Mouse (Mus musculus): Measurements from ENCODE around the gene Cd209a. TPM values are rescaled to one million over a fixed set of nuclear protein-coding genes. Genes with fewer than 3 reads are reported as not detected.

Cd209a gene
- polyA plus RNA-seq, 1 experiment from 2014 or later: not detected

GRCm38 (mm10) chr8:3717321-3717954 lies 31.3 kb downstream of the Cd209a start:
- Histone ChIP-seq H3K4me1 (replicated peaks; ENCODE audit: control insufficient read depth, insufficient read depth, low read length) (no peaks in the 10 kb centered on the region), H3K9ac (ENCODE audit: low read depth, low read length) (no peak overlapping the region), H3K4me2 (no peak overlapping the region), H3K9me3 (ENCODE audit: control insufficient read depth, low read length) (no peaks in the 10 kb centered on the region), H3K27me3 (replicated peaks; ENCODE audit: control insufficient read depth, insufficient read depth, low read length) (no peaks in the 10 kb centered on the region), H3K27ac (ENCODE audit: low read depth, low read length) (no peak overlapping the region), H3K36me3 (ENCODE audit: control insufficient read depth, insufficient read depth, low read length) (no peaks in the 10 kb centered on the region), H3K4me3 (ENCODE audit: low read depth, low read length) (no peak overlapping the region)
- no peak for ATAC-seq (replicated peaks; ENCODE audit: low FRiP score)
- no peak for DNase-seq (ENCODE audit: low spot score)
- WGBS: 73% methylated on average over 12 of the region's 12 CpGs

DNA sequence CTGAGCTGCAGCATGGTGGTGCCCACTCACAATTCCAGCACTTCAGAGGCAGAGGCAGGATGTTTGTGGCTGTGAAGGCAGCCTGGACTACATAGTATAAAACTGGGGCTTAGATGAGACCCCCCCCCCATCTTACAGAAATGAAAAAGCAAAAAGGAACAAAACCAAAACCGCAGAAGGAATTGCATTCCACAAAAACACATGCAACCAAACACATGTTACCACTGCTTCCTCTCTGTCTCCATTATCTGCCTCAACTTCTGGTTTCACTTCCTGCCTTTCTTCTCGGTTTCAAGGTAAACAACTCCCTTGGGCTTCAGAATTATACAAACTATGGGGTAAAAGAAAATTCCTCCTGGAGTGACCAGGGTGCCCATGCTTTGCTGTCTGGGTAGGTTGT lies 37.1 kb downstream of the Cd209a start:
- Histone ChIP-seq H3K4me1 (replicated peaks; ENCODE audit: control insufficient read depth, insufficient read depth, low read length) (peaks cover 5% of the 10 kb centered on the region; the same call in 1 of the 2 replicates), H3K27me3 (replicated peaks; ENCODE audit: control insufficient read depth, insufficient read depth, low read length) (no peaks in the 10 kb centered on the region), H3K9me3 (ENCODE audit: control insufficient read depth, low read length) (no peaks in the 10 kb centered on the region), H3K9ac (ENCODE audit: low read depth, low read length) (no peak overlapping the region), H3K4me2 (no peak overlapping the region), H3K4me3 (ENCODE audit: low read depth, low read length) (no peak overlapping the region), H3K27ac (ENCODE audit: low read depth, low read length) (no peak overlapping the region), H3K36me3 (ENCODE audit: control insufficient read depth, insufficient read depth, low read length) (no peaks in the 10 kb centered on the region)
- DNase-seq (ENCODE audit: low spot score) (no peak), ATAC-seq (replicated peaks; ENCODE audit: low FRiP score) (no peak; the same call in 1 of the 2 replicates)
- WGBS: 26% methylated on average over 2 of the region's 2 CpGs

DNA sequence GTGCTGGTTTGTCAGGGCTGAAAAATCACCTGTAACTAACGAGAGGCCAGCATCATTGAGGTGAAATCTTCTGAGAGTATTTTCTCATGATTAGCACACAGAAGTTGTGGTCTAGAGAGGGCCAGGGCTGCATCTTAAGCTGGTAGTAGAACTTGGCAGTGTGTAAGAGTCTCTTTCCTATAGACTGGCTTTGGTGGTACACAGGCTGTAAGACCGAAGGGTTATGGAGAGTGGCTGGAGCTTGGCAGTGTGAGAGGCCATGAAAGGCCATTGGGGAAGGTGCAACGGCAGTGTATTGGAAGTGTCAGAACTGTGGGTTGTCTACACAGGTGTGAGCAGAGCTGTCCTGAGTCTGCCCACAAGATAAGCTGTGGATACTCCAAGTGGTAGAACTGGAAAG lies 38.5 kb downstream of the Cd209a start:
- H3K4me1 ChIP-seq (replicated peaks; ENCODE audit: control insufficient read depth, insufficient read depth, low read length): peaks cover 5% of the 10 kb centered on the region; the same call in 1 of the 2 replicates
- no peak for ATAC-seq (replicated peaks; ENCODE audit: low FRiP score)
- no peaks in the 10 kb centered on the region for H3K27me3 ChIP-seq (replicated peaks; ENCODE audit: control insufficient read depth, insufficient read depth, low read length)
- no peak overlapping the region for H3K27ac ChIP-seq (ENCODE audit: low read depth, low read length)
- no peak for DNase-seq (ENCODE audit: low spot score)
- no peak overlapping the region for H3K4me3 ChIP-seq (ENCODE audit: low read depth, low read length)
- 69% methylated on average over 3 of the region's 3 CpGs for WGBS
- no peaks in the 10 kb centered on the region for H3K9me3 ChIP-seq (ENCODE audit: control insufficient read depth, low read length)
- H3K36me3 ChIP-seq (ENCODE audit: control insufficient read depth, insufficient read depth, low read length): no peaks in the 10 kb centered on the region
- no peak overlapping the region for H3K4me2 ChIP-seq
- H3K9ac ChIP-seq (ENCODE audit: low read depth, low read length): no peak overlapping the region

- DNase-seq (ENCODE audit: low spot score) (no peak), ATAC-seq (replicated peaks; ENCODE audit: low FRiP score) (no peak)
- Histone ChIP-seq H3K4me2 (no peak overlapping the region), H3K36me3 (ENCODE audit: control insufficient read depth, insufficient read depth, low read length) (no peaks in the 10 kb centered on the region), H3K9ac (ENCODE audit: low read depth, low read length) (no peak overlapping the region), H3K4me1 (replicated peaks; ENCODE audit: control insufficient read depth, insufficient read depth, low read length) (peaks cover 5% of the 10 kb centered on the region; the same call in 1 of the 2 replicates), H3K4me3 (ENCODE audit: low read depth, low read length) (no peak overlapping the region), H3K27me3 (replicated peaks; ENCODE audit: control insufficient read depth, insufficient read depth, low read length) (no peaks in the 10 kb centered on the region), H3K27ac (ENCODE audit: low read depth, low read length) (no peak overlapping the region), H3K9me3 (ENCODE audit: control insufficient read depth, low read length) (no peaks in the 10 kb centered on the region)
- 60% methylated on average over 7 of the region's 7 CpGs for WGBS
Measured at GRCm38 (mm10) chr8:3707611-3708010, 41.2 kb downstream of the Cd209a start.

DNA sequence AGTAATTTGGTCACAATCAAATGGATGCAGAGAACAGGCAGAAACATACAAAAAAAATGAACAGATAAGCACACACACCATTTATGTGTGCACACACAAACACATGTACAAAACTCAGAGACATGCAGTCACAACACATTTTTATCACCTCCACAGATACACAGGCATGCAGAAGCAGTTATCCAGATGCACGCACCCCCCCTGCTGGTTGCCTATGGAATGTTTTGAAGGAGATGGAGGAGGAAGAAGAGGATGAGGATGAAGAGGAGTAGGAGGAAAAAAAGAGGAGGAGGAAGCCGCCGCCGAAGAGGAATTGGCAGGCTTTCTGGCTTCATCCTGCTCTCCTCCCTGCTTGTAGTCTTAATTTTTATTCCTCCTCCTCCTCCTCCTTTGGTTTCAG lies 43.1 kb downstream of the Cd209a start:
- ATAC-seq (replicated peaks; ENCODE audit: low FRiP score) (no peak; the same call in 1 of the 2 replicates), DNase-seq (ENCODE audit: low spot score) (no peak)
- H3K9ac ChIP-seq (ENCODE audit: low read depth, low read length): no peak overlapping the region
- H3K27ac ChIP-seq (ENCODE audit: low read depth, low read length): no peak overlapping the region
- 47% methylated on average over 4 of the region's 4 CpGs for WGBS
- no peaks in the 10 kb centered on the region for H3K36me3 ChIP-seq (ENCODE audit: control insufficient read depth, insufficient read depth, low read length)
- no peak overlapping the region for H3K4me3 ChIP-seq (ENCODE audit: low read depth, low read length)
- H3K4me1 ChIP-seq (replicated peaks; ENCODE audit: control insufficient read depth, insufficient read depth, low read length): peaks cover 5% of the 10 kb centered on the region; the same call in 1 of the 2 replicates
- no peak overlapping the region for H3K4me2 ChIP-seq
- no peaks in the 10 kb centered on the region for H3K9me3 ChIP-seq (ENCODE audit: control insufficient read depth, low read length)
- H3K27me3 ChIP-seq (replicated peaks; ENCODE audit: control insufficient read depth, insufficient read depth, low read length): no peaks in the 10 kb centered on the region

DNA sequence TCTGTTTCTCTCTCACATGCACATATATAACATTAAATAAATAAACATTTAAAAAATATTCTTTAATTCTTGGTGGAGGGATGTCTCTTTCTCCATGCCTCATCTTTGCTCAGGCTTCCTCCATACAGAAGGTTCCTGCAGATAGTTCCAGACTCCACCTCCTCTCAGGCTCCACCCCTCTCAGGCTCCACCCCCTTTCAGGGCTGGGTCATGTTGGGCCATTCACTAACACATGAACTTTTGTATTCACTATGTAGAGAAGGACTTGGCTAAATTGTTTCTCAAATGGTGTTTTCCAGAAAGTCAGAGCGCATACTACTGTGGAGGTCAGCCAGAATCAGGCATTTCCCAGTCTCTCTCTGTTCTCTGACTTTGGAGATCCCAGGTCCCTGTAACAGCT lies 47.3 kb downstream of the Cd209a start:
- DNase-seq (ENCODE audit: low spot score): no peak
- H3K4me2 ChIP-seq: no peak overlapping the region
- H3K27me3 ChIP-seq (replicated peaks; ENCODE audit: control insufficient read depth, insufficient read depth, low read length): no peaks in the 10 kb centered on the region
- H3K4me3 ChIP-seq (ENCODE audit: low read depth, low read length): no peak overlapping the region
- no peak overlapping the region for H3K9ac ChIP-seq (ENCODE audit: low read depth, low read length)
- no peak overlapping the region for H3K27ac ChIP-seq (ENCODE audit: low read depth, low read length)
- no peaks in the 10 kb centered on the region for H3K9me3 ChIP-seq (ENCODE audit: control insufficient read depth, low read length)
- ATAC-seq (replicated peaks; ENCODE audit: low FRiP score): peak; percentile 67
- H3K4me1 ChIP-seq (replicated peaks; ENCODE audit: control insufficient read depth, insufficient read depth, low read length): no peaks in the 10 kb centered on the region
- no peaks in the 10 kb centered on the region for H3K36me3 ChIP-seq (ENCODE audit: control insufficient read depth, insufficient read depth, low read length)
- 97% methylated on average over 1 of the region's 1 CpGs for WGBS

GRCm38 (mm10) chr8:3694121-3694520 lies 54.7 kb downstream of the Cd209a start, which contains the start of gene Fcer2a:
TSS of gene Fcer2a (minus strand) at chr8:3694175.
- Histone ChIP-seq H3K4me1 (replicated peaks; ENCODE audit: control insufficient read depth, insufficient read depth, low read length) (no peaks in the 10 kb centered on the region), H3K27me3 (replicated peaks; ENCODE audit: control insufficient read depth, insufficient read depth, low read length) (no peaks in the 10 kb centered on the region; the same call in 1 of the 2 replicates), H3K36me3 (ENCODE audit: control insufficient read depth, insufficient read depth, low read length) (no peaks in the 10 kb centered on the region), H3K4me2 (no peak within 1 kb of the TSS), H3K9me3 (ENCODE audit: control insufficient read depth, low read length) (no peaks in the 10 kb centered on the region), H3K4me3 (ENCODE audit: low read depth, low read length) (no peak within 1 kb of the TSS), H3K27ac (ENCODE audit: low read depth, low read length) (no peak within 1 kb of the TSS), H3K9ac (ENCODE audit: low read depth, low read length) (no peak within 1 kb of the TSS)
- DNase-seq (ENCODE audit: low spot score): no peak
- 68% methylated on average over 3 of the region's 3 CpGs for WGBS
- ATAC-seq (replicated peaks; ENCODE audit: low FRiP score): no peak

Small RNA genes within 50 kb of the gene (microRNA-seq; reads per million reads assigned to microRNA genes)
- gene Gm24934 (ENCODE audit: borderline number of aligned reads): not detected

Other genes with a start within 250 kb of the Cd209a start
- gene Mcoln1, start 248.5 kb downstream of the Cd209a start, polyA plus RNA-seq (2014; fragmentation: Nextera tagmentation; extraction: Ambion mirVana): 36.2 and 39.8 TPM in 2 replicates
- gene Pnpla6, start 233.6 kb downstream of the Cd209a start, polyA plus RNA-seq (2014; fragmentation: Nextera tagmentation; extraction: Ambion mirVana): 17.8 and 22.9 TPM in 2 replicates
- 3.0 and 4.9 TPM in 2 replicates for gene C330021F23Rik, start 181.0 kb downstream of the Cd209a start, polyA plus RNA-seq (2014; fragmentation: Nextera tagmentation; extraction: Ambion mirVana)
- gene Camsap3, start 161.7 kb downstream of the Cd209a start, polyA plus RNA-seq (2014; fragmentation: Nextera tagmentation; extraction: Ambion mirVana): 3.5 and 3.9 TPM in 2 replicates
- gene Xab2, start 127.7 kb downstream of the Cd209a start, polyA plus RNA-seq (2014; fragmentation: Nextera tagmentation; extraction: Ambion mirVana): 60.5 and 66.8 TPM in 2 replicates
- 102 and 111 TPM in 2 replicates for gene Pet100, start 127.4 kb downstream of the Cd209a start, polyA plus RNA-seq (2014; fragmentation: Nextera tagmentation; extraction: Ambion mirVana)
- gene Pcp2, start 123.4 kb downstream of the Cd209a start, polyA plus RNA-seq (2014; fragmentation: Nextera tagmentation; extraction: Ambion mirVana): 0.40 TPM in 1 of 2 replicates, not detected in the other
- 97.5 and 105 TPM in 2 replicates for gene Stxbp2, start 118.0 kb downstream of the Cd209a start, polyA plus RNA-seq (2014; fragmentation: Nextera tagmentation; extraction: Ambion mirVana)
- 0.29 and 0.40 TPM in 2 replicates for gene Retn, start 93.2 kb downstream of the Cd209a start, polyA plus RNA-seq (2014; fragmentation: Nextera tagmentation; extraction: Ambion mirVana)
- 0.52 and 1.0 TPM in 2 replicates for gene Mcemp1, start 83.2 kb downstream of the Cd209a start, polyA plus RNA-seq (2014; fragmentation: Nextera tagmentation; extraction: Ambion mirVana)
- gene Fcor, start 76.6 kb downstream of the Cd209a start, polyA plus RNA-seq (2014; fragmentation: Nextera tagmentation; extraction: Ambion mirVana): 7.3 and 11.4 TPM in 2 replicates
- gene Trappc5, start 72.7 kb downstream of the Cd209a start, polyA plus RNA-seq (2014; fragmentation: Nextera tagmentation; extraction: Ambion mirVana): 29.5 and 31.6 TPM in 2 replicates
- 0.10 TPM in 1 of 2 replicates, not detected in the other for gene Fcer2a, start 54.8 kb downstream of the Cd209a start, polyA plus RNA-seq (2014; fragmentation: Nextera tagmentation; extraction: Ambion mirVana)
- 0.92 and 1.8 TPM in 2 replicates for gene Clec4g, start 28.3 kb downstream of the Cd209a start, polyA plus RNA-seq (2014; fragmentation: Nextera tagmentation; extraction: Ambion mirVana)
- gene Cd209e, start 105.3 kb upstream of the Cd209a start, polyA plus RNA-seq (2014; fragmentation: Nextera tagmentation; extraction: Ambion mirVana): not detected in 2 replicates
- gene Cd209d, start 129.6 kb upstream of the Cd209a start, polyA plus RNA-seq (2014; fragmentation: Nextera tagmentation; extraction: Ambion mirVana): not detected in 2 replicates
- gene Cd209b, start 177.9 kb upstream of the Cd209a start, polyA plus RNA-seq (2014; fragmentation: Nextera tagmentation; extraction: Ambion mirVana): not detected in 2 replicates
- gene Cd209c, start 205.8 kb upstream of the Cd209a start, polyA plus RNA-seq (2014; fragmentation: Nextera tagmentation; extraction: Ambion mirVana): 0.55 and 0.69 TPM in 2 replicates